Mouse (Mus musculus) hindbrain, embryonic 12.5 days (tissue): ENCODE measurements around the gene Rhoa. TPM values are rescaled to one million over a fixed set of nuclear protein-coding genes. Genes with fewer than 3 reads are reported as not detected.

Experiments used
- ATAC-seq: fragments of 200-750 bp; cut with Nextera tagmentation; 2 replicates; pipeline ENCODE4 v1.8.0; 2017; ENCODE audit warnings: moderate TSS enrichment; ENCODE audit not compliant: low FRiP score
- H3K27ac ChIP-seq: fragments of 300-500 bp; sonication (generic); 2 replicates; pipeline ENCODE4 v1.5.1; 2016; ENCODE audit warnings: mild to moderate bottlenecking
- H3K27me3 ChIP-seq: fragments of 300-500 bp; sonication (generic); 2 replicates; pipeline ENCODE4 v1.6.1; 2016; ENCODE audit warnings: mild to moderate bottlenecking
- H3K36me3 ChIP-seq: fragments of 300-500 bp; sonication (generic); 2 replicates; pipeline ENCODE4 v1.6.1; 2016; ENCODE audit warnings: mild to moderate bottlenecking
- H3K4me1 ChIP-seq: fragments of 300-500 bp; sonication (generic); 2 replicates; pipeline ENCODE4 v1.6.1; 2016
- H3K4me2 ChIP-seq: fragments of 300-500 bp; sonication (generic); replicated peaks from 2 replicates; pipeline ENCODE4 v1.6.1; 2016; ENCODE audit warnings: mild to moderate bottlenecking
- H3K4me3 ChIP-seq: fragments of 300-500 bp; sonication (generic); 2 replicates; pipeline ENCODE4 v1.5.1; 2016; ENCODE audit warnings: mild to moderate bottlenecking
- H3K9ac ChIP-seq: fragments of 300-500 bp; sonication (generic); 2 replicates; pipeline ENCODE4 v1.6.1; 2016; ENCODE audit warnings: mild to moderate bottlenecking, moderate library complexity
- H3K9me3 ChIP-seq: fragments of 300-500 bp; sonication (generic); replicated peaks from 2 replicates; pipeline ENCODE4 v1.6.1; 2016; ENCODE audit warnings: mild to moderate bottlenecking
- WGBS: fragments of 180-500 bp; shearing (Covaris S2); methylation state at CpG from one replicate; pipeline ENCODE4 v1.1.7; 2016; 5-methylcytosine and 5-hydroxymethylcytosine counted together
- polyA plus RNA-seq: library from polyadenylated mRNA; unstranded; fragments of >200 nt; fragmentation: Nextera tagmentation; extraction: Ambion mirVana; gene quantifications from 2 replicates; pipeline ENCODE4 v1.2.1, GENCODE M21; 2016

Rhoa gene
- polyA plus RNA-seq, 1 experiment from 2014 or later = 332 TPM

DNA sequence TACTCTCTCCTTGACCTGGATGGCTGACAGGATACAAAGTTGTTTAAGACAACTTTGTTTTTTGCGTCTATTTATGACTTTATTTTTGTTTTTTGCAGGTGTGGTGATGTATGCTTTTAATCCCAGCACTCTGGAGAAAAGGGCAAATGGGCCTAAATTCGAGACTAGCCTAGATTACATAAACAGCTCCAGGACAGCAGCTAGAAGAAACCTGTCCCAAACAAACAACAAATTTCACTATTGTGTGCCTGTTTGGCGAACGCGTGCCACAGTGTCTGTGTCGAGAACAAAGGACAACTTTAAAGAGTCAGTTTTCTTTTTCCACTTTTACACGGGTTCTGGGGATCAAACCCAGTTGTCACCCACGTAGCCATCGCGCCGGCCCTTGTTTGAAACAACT is 41.1 kb downstream of the Rhoa start:
- Histone ChIP-seq H3K27ac (peak overlapping the region; percentile 96), H3K4me1 (peaks cover 16% of the 10 kb centered on the region), H3K36me3 (peaks cover 16% of the 10 kb centered on the region), H3K4me3 (peak overlapping the region; percentile 91), H3K9me3 (no peaks in the 10 kb centered on the region), H3K27me3 (no peaks in the 10 kb centered on the region), H3K9ac (peak overlapping the region; percentile 80), H3K4me2 (peak overlapping the region; percentile 87)
- WGBS = 5% methylated on average over 11 of the region's 11 CpGs
- 0 out of 2 replicates have a peak, but pooled peaks have one; percentile 1 for ATAC-seq

DNA sequence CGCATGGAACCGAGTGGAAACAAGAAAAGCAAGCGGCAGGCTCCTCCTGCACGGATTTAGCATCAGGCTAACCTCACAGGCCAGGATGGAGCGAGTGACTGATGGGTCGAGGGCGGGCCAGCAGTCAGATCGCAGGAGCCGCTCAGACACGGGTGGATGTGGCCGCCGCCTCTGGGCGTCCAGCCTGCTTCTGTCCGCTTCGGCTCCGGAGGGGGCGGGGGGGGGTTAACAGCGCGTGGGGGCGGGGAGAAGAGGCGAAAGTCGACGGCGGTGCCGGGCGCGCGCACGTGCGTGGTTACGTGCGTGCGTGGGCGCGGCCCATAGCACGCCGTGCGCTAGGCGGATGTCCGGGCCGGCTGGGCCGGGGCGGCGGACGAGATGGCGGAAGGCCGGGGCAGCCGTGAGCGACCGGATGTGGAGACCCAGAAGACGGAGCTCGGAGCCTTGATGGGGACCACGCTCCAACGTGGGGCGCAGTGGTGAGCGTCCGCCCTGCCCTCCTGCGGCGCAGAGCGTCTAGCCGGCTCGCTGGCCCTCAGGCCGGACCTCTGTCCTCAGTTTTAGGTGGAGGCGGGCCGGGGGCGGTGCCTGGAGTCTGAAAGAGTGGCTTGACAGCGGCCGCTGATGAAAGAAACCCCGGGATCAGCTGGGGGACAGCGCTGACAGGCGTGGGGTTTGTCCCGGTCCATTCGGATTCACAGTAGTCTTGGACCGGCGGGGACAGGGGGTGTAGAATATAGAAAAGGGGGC is 41.8 kb downstream of the Rhoa start, which contains the start of gene Usp4:
TSS of gene Usp4 (plus strand) at position 314 of the 750 bp plus-strand sequence.
- peak; percentile 96 for ATAC-seq
- Histone ChIP-seq H3K9ac (peak within 1 kb of the TSS; percentile 80), H3K4me2 (peak within 1 kb of the TSS; percentile 87), H3K4me3 (peak within 1 kb of the TSS; percentile 91), H3K27me3 (no peaks in the 10 kb centered on the region), H3K9me3 (no peaks in the 10 kb centered on the region), H3K27ac (peak within 1 kb of the TSS; percentile 96), H3K4me1 (peaks cover 16% of the 10 kb centered on the region), H3K36me3 (peaks cover 23% of the 10 kb centered on the region)
- WGBS = under 1% methylated on average over 68 of the region's 75 CpGs

DNA sequence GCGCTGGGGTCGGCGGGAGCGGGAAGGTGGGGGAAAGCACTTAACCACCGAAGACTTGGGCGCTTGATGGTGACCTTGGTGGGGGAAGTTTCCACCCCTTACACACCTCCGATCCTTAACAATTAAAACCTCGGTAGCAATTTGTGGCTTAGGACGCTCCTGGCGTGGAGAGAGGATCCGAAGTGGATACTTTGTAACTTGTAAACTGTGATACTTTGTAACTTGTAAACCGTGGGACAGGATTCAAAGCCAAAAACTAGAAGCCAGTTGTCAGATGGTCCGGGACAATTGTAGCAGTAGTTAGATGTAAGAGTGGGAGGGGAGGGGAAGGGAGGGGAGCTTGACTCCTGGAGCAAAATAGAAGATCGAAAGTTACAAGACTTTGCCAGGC is 42.4 kb downstream of the Rhoa start:
- H3K4me2 ChIP-seq = peak overlapping the region; percentile 87
- peaks cover 16% of the 10 kb centered on the region for H3K4me1 ChIP-seq
- H3K9ac ChIP-seq = peak overlapping the region; percentile 80
- peaks cover 29% of the 10 kb centered on the region for H3K36me3 ChIP-seq
- H3K4me3 ChIP-seq = peak overlapping the region; percentile 91
- ATAC-seq = no peak
- no peaks in the 10 kb centered on the region for H3K9me3 ChIP-seq
- WGBS = 6% methylated on average over 14 of the region's 14 CpGs
- H3K27me3 ChIP-seq = no peaks in the 10 kb centered on the region
- peak overlapping the region; percentile 96; the same call in 1 of the 2 replicates for H3K27ac ChIP-seq

DNA sequence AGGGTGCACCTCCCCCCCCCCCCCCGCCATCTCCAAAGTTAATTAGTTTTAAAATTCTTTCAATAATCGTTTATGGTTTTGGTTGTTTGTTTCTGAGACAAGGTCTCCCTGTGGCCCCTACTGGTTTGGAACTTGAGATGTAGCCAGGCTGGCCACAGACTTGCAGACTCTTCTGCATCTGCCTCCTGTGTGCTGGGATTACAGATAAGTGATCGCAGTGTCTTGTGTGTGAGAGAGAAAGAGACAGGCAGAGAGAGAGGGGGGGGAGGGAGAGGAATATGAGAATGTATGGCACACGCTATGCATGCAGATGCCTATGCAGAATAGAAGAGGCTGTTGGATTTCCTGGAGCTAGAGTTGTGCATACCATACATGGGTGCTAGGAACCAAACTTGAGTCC is 43.8 kb downstream of the Rhoa start:
- WGBS = 91% methylated on average over 4 of the region's 4 CpGs
- Histone ChIP-seq H3K4me3 (no peak overlapping the region), H3K27ac (no peak overlapping the region), H3K36me3 (peaks cover 42% of the 10 kb centered on the region), H3K4me1 (peaks cover 16% of the 10 kb centered on the region), H3K9ac (no peak overlapping the region), H3K4me2 (no peak overlapping the region), H3K9me3 (no peaks in the 10 kb centered on the region), H3K27me3 (no peaks in the 10 kb centered on the region)
- no peak for ATAC-seq

DNA sequence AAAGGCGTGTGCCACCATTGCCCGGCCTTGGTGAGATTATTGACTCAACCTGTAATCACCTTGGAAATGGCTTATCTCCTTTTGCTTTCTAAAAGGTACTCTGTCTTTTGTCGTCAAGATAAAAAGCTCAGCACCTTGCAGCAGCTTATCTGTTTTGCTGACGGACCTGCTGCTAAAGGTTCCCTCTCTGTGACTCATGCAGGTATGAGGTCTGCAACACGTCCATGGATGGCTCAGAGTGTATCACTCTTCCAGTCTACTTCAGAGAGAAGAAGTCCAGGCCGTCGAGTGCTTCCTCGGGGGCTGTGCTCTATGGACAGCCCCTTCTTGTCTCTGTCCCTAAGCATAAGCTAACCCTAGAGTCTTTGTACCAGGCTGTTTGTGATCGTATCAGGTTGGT is 72.3 kb downstream of the Rhoa start:
- Histone ChIP-seq H3K36me3 (peaks cover 88% of the 10 kb centered on the region), H3K9ac (no peak overlapping the region), H3K4me2 (no peak overlapping the region), H3K4me3 (no peak overlapping the region), H3K9me3 (no peaks in the 10 kb centered on the region), H3K27ac (no peak overlapping the region), H3K4me1 (no peaks in the 10 kb centered on the region), H3K27me3 (no peaks in the 10 kb centered on the region)
- no peak for ATAC-seq
- 96% methylated on average over 9 of the region's 9 CpGs for WGBS

DNA sequence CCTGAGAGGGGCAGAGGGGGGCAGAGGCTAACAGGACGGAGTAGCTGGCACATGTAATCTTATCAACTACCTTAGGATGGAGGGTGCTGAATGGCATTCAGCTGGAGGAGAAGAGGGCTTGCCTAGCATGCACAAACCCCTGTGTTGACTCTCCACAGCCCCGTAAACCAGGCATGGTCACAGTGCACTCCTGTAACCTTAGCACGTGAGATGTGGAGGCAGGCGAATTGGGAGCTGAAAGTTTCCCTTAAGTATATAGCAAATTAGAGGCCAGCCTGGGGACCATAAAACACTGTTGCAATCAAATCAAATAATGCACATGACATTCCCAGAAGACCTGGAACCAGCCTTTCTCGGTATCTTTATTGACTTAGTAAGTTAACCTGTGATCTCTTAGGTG is 72.8 kb downstream of the Rhoa start:
- no peak for ATAC-seq
- no peaks in the 10 kb centered on the region for H3K4me1 ChIP-seq
- H3K36me3 ChIP-seq = peaks cover 88% of the 10 kb centered on the region
- H3K4me2 ChIP-seq = no peak overlapping the region
- 94% methylated on average over 5 of the region's 5 CpGs for WGBS
- no peak overlapping the region for H3K9ac ChIP-seq
- no peak overlapping the region for H3K4me3 ChIP-seq
- no peaks in the 10 kb centered on the region for H3K27me3 ChIP-seq
- H3K27ac ChIP-seq = no peak overlapping the region
- H3K9me3 ChIP-seq = no peaks in the 10 kb centered on the region

DNA sequence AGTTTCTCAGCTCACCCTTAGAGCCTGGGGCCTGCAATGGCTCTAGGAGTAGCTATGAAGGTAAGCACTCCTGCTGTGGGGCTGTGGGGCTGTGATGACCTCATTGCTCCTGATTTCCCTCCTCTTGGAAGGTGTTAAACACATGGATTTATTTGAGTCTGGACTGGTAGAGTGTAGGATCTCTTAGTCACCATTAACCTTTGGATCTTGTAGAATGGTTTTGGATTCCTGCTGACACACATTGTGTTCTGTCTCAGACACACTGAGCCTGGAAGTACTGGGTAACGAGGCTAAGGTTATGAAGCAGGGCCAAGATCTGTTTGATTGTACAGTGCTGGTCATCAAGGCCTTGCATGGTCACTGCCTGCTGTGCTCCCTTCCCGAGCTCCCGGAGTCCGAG is 73.4 kb downstream of the Rhoa start:
- no peak overlapping the region for H3K9ac ChIP-seq
- no peak overlapping the region for H3K4me3 ChIP-seq
- H3K9me3 ChIP-seq = no peaks in the 10 kb centered on the region
- H3K27ac ChIP-seq = no peak overlapping the region
- no peaks in the 10 kb centered on the region for H3K4me1 ChIP-seq
- H3K36me3 ChIP-seq = peaks cover 88% of the 10 kb centered on the region
- no peaks in the 10 kb centered on the region for H3K27me3 ChIP-seq
- WGBS = 95% methylated on average over 4 of the region's 4 CpGs
- no peak for ATAC-seq
- H3K4me2 ChIP-seq = no peak overlapping the region

DNA sequence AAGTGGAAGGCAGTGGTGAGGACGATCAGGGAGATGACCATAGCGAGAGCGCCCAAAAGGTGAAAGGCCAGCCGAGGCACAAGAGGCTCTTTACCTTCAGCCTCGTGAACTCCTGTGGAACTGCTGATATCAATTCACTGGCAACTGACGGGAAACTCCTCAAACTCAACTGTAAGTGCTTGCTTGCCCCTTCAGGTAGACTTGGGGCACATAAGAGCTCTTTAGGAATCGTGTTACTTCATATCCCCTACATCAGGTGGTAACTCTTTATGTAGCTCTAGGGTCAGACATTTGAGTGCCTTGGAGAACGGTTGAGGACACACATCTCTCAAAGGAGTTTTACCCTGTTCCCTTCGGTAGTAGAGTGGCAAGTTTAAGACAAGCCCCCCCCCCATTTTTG is 75.5 kb downstream of the Rhoa start:
- ATAC-seq = no peak
- H3K4me2 ChIP-seq = no peak overlapping the region
- H3K9me3 ChIP-seq = no peaks in the 10 kb centered on the region
- H3K4me3 ChIP-seq = no peak overlapping the region
- no peak overlapping the region for H3K27ac ChIP-seq
- WGBS = 96% methylated on average over 9 of the region's 9 CpGs
- peaks cover 89% of the 10 kb centered on the region for H3K36me3 ChIP-seq
- no peak overlapping the region for H3K9ac ChIP-seq
- H3K27me3 ChIP-seq = no peaks in the 10 kb centered on the region
- no peaks in the 10 kb centered on the region for H3K4me1 ChIP-seq

DNA sequence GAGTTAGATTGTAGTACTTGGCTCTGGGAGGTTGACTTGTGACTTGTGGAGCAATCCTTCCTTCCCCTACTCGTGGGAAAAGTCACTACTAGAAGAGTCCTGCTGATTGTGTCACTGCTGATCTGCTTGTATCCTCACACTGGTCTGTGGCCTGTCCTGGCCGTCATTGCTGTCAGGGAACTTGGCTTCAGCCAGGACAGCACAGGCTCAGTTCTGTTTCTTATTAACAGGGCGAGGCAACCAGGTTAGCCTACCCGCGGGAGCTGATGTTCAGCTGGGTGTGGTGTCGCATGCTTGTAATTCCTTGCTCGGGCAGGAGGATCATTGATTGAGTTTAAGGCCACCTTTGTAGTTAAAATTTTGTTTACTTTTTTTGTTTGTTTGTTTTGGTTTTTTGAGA is 79.1 kb downstream of the Rhoa start:
- ATAC-seq = no peak
- Histone ChIP-seq H3K4me1 (no peaks in the 10 kb centered on the region), H3K4me2 (no peak overlapping the region), H3K4me3 (no peak overlapping the region), H3K36me3 (peaks cover 93% of the 10 kb centered on the region), H3K27me3 (no peaks in the 10 kb centered on the region), H3K9me3 (no peaks in the 10 kb centered on the region), H3K9ac (no peak overlapping the region), H3K27ac (no peak overlapping the region)
- WGBS = 86% methylated on average over 7 of the region's 7 CpGs

DNA sequence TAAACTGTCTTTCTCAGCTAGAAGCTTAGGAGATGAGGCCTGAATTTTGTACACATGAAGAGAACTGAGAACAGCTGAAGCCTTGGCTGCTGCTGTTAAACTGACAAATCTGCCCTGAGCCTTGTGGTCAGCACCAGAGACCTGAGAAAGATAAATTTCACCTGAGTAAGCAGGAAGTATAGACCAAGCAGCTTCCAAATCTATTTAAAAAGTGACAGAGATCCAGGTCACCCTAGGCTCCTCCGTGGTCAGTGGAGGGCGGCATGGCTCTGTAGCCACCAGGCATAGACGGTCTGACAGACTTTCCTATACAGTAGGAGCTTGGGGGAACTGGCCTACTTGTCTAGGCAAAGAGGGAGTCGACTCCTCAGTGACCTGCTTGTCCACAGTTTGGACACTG is 80.9 kb downstream of the Rhoa start:
- 93% methylated on average over 4 of the region's 4 CpGs for WGBS
- Histone ChIP-seq H3K9me3 (no peaks in the 10 kb centered on the region), H3K9ac (no peak overlapping the region), H3K4me3 (no peak overlapping the region), H3K27ac (no peak overlapping the region), H3K36me3 (peaks cover 90% of the 10 kb centered on the region), H3K27me3 (no peaks in the 10 kb centered on the region), H3K4me1 (no peaks in the 10 kb centered on the region), H3K4me2 (no peak overlapping the region)
- no peak for ATAC-seq

Other genes starting within 250 kb of the Rhoa start
- gene Mst1, start 225.7 kb upstream of the Rhoa start, polyA plus RNA-seq = 0.31 and 0.72 TPM in 2 replicates
- gene Rnf123, start 222.8 kb upstream of the Rhoa start, polyA plus RNA-seq = 39.5 and 40.7 TPM in 2 replicates
- gene Apeh, start 211.5 kb upstream of the Rhoa start, polyA plus RNA-seq = 54.3 and 58.6 TPM in 2 replicates
- 5.4 and 6.1 TPM in 2 replicates for gene Bsn, start 115.7 kb upstream of the Rhoa start, polyA plus RNA-seq
- 74.7 and 80.4 TPM in 2 replicates for gene Dag1, start 42.2 kb upstream of the Rhoa start, polyA plus RNA-seq
- gene Nicn1, start 15.7 kb upstream of the Rhoa start, polyA plus RNA-seq = 79.1 and 81.7 TPM in 2 replicates
- 22.1 and 25.9 TPM in 2 replicates for gene Amt, start 9.3 kb upstream of the Rhoa start, polyA plus RNA-seq
- gene Tcta, start within 50 bp of the Rhoa start, polyA plus RNA-seq = 43.0 and 44.2 TPM in 2 replicates
- 647 and 730 TPM in 2 replicates for gene Gpx1, start 32.8 kb downstream of the Rhoa start, polyA plus RNA-seq
- gene Usp4, start 41.7 kb downstream of the Rhoa start, polyA plus RNA-seq = 133 and 137 TPM in 2 replicates
- 1.7 and 2.5 TPM in 2 replicates for gene 1700102P08Rik, start 86.7 kb downstream of the Rhoa start, polyA plus RNA-seq
- 1.2 and 1.3 TPM in 2 replicates for gene Ccdc36, start 122.4 kb downstream of the Rhoa start, polyA plus RNA-seq
- gene BC048562, start 130.4 kb downstream of the Rhoa start, polyA plus RNA-seq = not detected in 2 replicates
- gene Ccdc71, start 154.4 kb downstream of the Rhoa start, polyA plus RNA-seq = 47.2 and 49.7 TPM in 2 replicates
- gene Klhdc8b, start 155.5 kb downstream of the Rhoa start, polyA plus RNA-seq = 57.7 and 57.9 TPM in 2 replicates
- gene Lamb2, start 173.6 kb downstream of the Rhoa start, polyA plus RNA-seq = 44.1 and 44.8 TPM in 2 replicates
- 107 and 112 TPM in 2 replicates for gene Usp19, start 184.5 kb downstream of the Rhoa start, polyA plus RNA-seq
- 82.9 and 94.0 TPM in 2 replicates for gene Qars, start 201.6 kb downstream of the Rhoa start, polyA plus RNA-seq
- gene Qrich1, start 210.7 kb downstream of the Rhoa start, polyA plus RNA-seq = 162 and 171 TPM in 2 replicates